Mouse (Mus musculus) liver, embryonic 14.5 days (tissue): ENCODE results near the gene Ppp2r2d. TPM values are rescaled to one million over a fixed set of nuclear protein-coding genes. Genes with fewer than 3 reads are reported as not detected.

Experiments
- ATAC-seq: fragments of 200-750 bp; cut with Nextera tagmentation; 2 replicates; pipeline ENCODE4 v1.8.0; 2017; ENCODE audit warnings: moderate number of reproducible peaks, mild to moderate bottlenecking, moderate library complexity; ENCODE audit not compliant: insufficient read depth
- DNase-seq, 3 experiments: peaks; one replicate each; pipeline ENCODE4 v3.0.0-alpha.2; 2012 to 2013; ENCODE audit warnings: low read depth in 3 of 3, low spot score in 3 of 3
- H3K27ac ChIP-seq: fragments of 300-500 bp; sonication (generic); 2 replicates; pipeline ENCODE4 v1.5.1; 2014; ENCODE audit warnings: moderate library complexity, mild to moderate bottlenecking, control low read depth, inconsistent platforms
- H3K27me3 ChIP-seq: fragments of 300-500 bp; sonication (generic); 2 replicates; pipeline ENCODE4 v1.6.1; 2014; ENCODE audit warnings: mild to moderate bottlenecking, low read length, moderate library complexity; ENCODE audit not compliant: control insufficient read depth, insufficient read depth
- H3K36me3 ChIP-seq: fragments of 300-500 bp; sonication (generic); replicated peaks from 2 replicates; pipeline ENCODE4 v1.6.1; 2014; ENCODE audit warnings: low read depth; ENCODE audit not compliant: control insufficient read depth, insufficient read depth
- H3K4me1 ChIP-seq, 2 experiments: fragments of 200-500 bp in 1 of 2; fragments of 300-500 bp in 1 of 2; sonication (generic) in 1 of 2; replicated peaks; 2 replicates each; pipeline ENCODE4 v1.6.1; 2012 to 2014; ENCODE audit warnings: antibody characterized with exemption in 1 of 2, inconsistent platforms in 1 of 2, low read length in 1 of 2; ENCODE audit not compliant: control insufficient read depth in 2 of 2, insufficient read depth in 2 of 2
- H3K4me2 ChIP-seq: fragments of 300-500 bp; sonication (generic); 2 replicates; pipeline ENCODE4 v1.6.1; 2014; ENCODE audit warnings: low read depth, mild to moderate bottlenecking, control low read depth, moderate library complexity
- H3K4me3 ChIP-seq, 2 experiments: fragments of 200-500 bp in 1 of 2; fragments of 300-500 bp in 1 of 2; sonication (generic) in 1 of 2; 2 replicates each; pipeline ENCODE4 v1.5.1; 2012 to 2014; ENCODE audit warnings: low read depth in 2 of 2, low read length in 2 of 2, mild to moderate bottlenecking in 2 of 2, control low read depth in 1 of 2, inconsistent platforms in 1 of 2, moderate library complexity in 1 of 2; ENCODE audit not compliant: insufficient read depth in 1 of 2
- H3K9ac ChIP-seq: fragments of 300-500 bp; sonication (generic); replicated peaks from 2 replicates; pipeline ENCODE4 v1.6.1; 2014; ENCODE audit warnings: mild to moderate bottlenecking, control low read depth, moderate library complexity
- H3K9me3 ChIP-seq: fragments of 300-500 bp; sonication (generic); 2 replicates; pipeline ENCODE4 v1.6.1; 2016; ENCODE audit warnings: low read length, mixed read lengths; ENCODE audit not compliant: control insufficient read depth
- CTCF ChIP-seq: IDR thresholded peaks from 2 replicates; pipeline ENCODE4 v1.5.1; 2016; ENCODE audit warnings: antibody characterized with exemption, low read depth, control low read depth
- EP300 ChIP-seq: IDR thresholded peaks from 2 replicates; pipeline ENCODE4 v1.6.1; 2016; ENCODE audit warnings: antibody characterized with exemption, low read depth
- WGBS: fragments of 180-500 bp; shearing (Covaris S2); extraction: QIAGEN DNeasy Blood & Tissue Kit; methylation state at CpG from one replicate; pipeline ENCODE4 v1.1.7; 2014; ENCODE audit not compliant: insufficient replicate concordance; 5-methylcytosine and 5-hydroxymethylcytosine counted together
- polyA plus RNA-seq, 2 experiments: library from polyadenylated mRNA; depleted of rRNA in 1 of 2; stranded (reverse) in 1 of 2; unstranded in 1 of 2; fragments of >200 nt; fragmentation: Nextera tagmentation in 1 of 2; extraction: Ambion mirVana in 1 of 2; gene quantifications; 2 replicates each; pipeline versions ENCODE4 v1.2.1 to v1.2.3; 2012 to 2014

Ppp2r2d gene
- polyA plus RNA-seq, 2 experiments: 13.9 to 14.2 TPM

DNA sequence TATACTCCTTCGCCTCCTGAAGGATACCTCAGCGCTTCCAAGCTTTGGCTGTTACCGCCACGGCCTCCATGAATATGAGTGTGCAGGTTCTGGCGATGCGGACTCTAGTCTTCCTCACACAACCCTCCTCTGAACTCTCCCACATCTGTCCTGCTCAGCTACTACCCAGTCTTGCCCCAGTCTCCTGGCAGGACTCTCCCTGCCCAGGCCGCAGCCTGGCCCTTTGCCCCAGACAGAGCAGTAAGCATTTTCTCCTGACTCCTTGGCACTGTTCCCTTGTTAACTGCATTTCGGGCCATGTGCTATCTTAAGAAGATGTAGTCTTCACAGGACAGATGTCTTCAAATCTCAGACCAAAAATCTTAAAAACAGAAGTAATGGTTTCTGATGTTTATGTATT is 75.7 kb downstream of the Ppp2r2d start:
- H3K4me3 ChIP-seq: no peak overlapping the region
- DNase-seq (no peak), ATAC-seq (no peak)
- H3K4me2 ChIP-seq: no peak overlapping the region
- TF ChIP-seq CTCF (no peak), EP300 (no peak)
- no peak overlapping the region for H3K9ac ChIP-seq
- no peaks in the 10 kb centered on the region for H3K27me3 ChIP-seq
- H3K36me3 ChIP-seq: no peaks in the 10 kb centered on the region
- peaks cover 0 to 9% of the 10 kb centered on the region in 2 experiments; a peak in 2 of 4 replicates for H3K4me1 ChIP-seq
- H3K9me3 ChIP-seq: no peaks in the 10 kb centered on the region
- no peak overlapping the region for H3K27ac ChIP-seq
- WGBS: 85% methylated on average over 8 of the region's 8 CpGs

DNA sequence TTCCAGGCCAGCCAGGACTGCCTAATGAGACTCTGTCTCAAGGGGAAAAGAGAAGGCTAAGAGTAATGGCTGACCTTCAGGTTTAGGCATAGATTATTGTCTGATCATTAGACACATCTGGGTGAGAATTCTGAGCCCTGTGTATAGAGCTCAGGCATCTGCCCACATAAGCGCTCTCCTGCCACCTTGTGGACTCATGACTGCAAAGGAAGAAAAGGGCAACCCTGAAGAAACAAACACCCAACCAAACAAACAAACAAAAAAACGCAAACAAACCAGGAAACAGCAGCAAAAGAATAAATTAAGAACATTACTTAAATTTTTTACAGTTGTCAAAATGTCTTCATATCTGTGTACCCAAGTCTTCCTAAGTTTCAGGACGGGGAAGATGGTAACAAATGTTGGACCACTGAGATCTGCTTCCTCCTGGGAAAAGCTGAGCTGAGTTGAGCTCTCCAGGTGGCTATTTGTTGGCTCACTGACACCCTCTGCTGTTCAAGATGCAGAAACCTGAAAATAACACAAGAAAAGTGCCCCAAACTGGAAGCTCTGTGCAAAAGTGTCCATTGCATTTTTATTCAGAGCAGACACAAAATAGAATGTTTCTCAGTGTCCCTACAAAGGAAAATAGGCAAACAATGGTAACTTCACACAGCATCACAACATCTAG is 78.0 kb downstream of the Ppp2r2d start:
- no peak for ATAC-seq
- Histone ChIP-seq H3K36me3 (no peaks in the 10 kb centered on the region), H3K4me2 (no peak overlapping the region), H3K4me1 (peaks cover 0 to 8% of the 10 kb centered on the region in 2 experiments; a peak in 2 of 4 replicates), H3K9ac (no peak overlapping the region), H3K27me3 (no peaks in the 10 kb centered on the region), H3K4me3 (no peak overlapping the region), H3K9me3 (no peaks in the 10 kb centered on the region), H3K27ac (no peak overlapping the region)
- DNase-seq: no peak
- TF ChIP-seq EP300 (no peak), CTCF (peak; percentile 50)
- 5% methylated on average over 3 of the region's 3 CpGs for WGBS

DNA sequence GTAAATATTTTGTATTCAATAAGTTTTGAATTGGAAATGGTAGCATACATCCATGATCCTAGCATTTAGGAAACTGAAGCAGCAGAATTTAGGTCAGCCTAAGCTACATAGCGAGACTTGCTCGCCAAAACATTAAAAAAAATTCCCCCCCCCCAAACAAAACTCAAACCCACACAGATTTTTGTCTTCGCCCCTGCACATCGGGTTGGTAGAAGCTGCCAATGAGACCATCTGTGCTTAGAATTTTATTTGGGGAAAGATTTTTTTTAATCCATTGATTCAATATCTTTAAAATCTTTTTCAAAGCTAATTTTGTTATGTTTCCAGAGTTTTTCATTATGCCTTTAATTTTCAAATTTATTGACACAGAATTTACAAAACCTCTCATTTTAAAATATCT is 82.6 kb downstream of the Ppp2r2d start:
- TF ChIP-seq EP300 (no peak), CTCF (no peak)
- Histone ChIP-seq H3K36me3 (no peaks in the 10 kb centered on the region), H3K9ac (no peak overlapping the region), H3K9me3 (no peaks in the 10 kb centered on the region), H3K4me1 (no peaks in the 10 kb centered on the region), H3K27me3 (no peaks in the 10 kb centered on the region), H3K27ac (no peak overlapping the region), H3K4me3 (no peak overlapping the region), H3K4me2 (no peak overlapping the region)
- ATAC-seq (no peak), DNase-seq (no peak)
- 72% methylated on average over 4 of the region's 4 CpGs for WGBS

Other genes with a start within 250 kb of the Ppp2r2d start
- 6.3 and 7.0 TPM in 2 replicates for gene Mapk1ip1, start 194 bp downstream of the Ppp2r2d start, polyA plus RNA-seq (2012; rRNA removed)
- gene Mapk1ip1, start 194 bp downstream of the Ppp2r2d start, polyA plus RNA-seq (2014; fragmentation: Nextera tagmentation; extraction: Ambion mirVana): 1.9 and 2.3 TPM in 2 replicates
- gene Bnip3, start 63.4 kb downstream of the Ppp2r2d start, polyA plus RNA-seq (2012; rRNA removed): 15.0 and 18.7 TPM in 2 replicates
- 63.0 and 77.1 TPM in 2 replicates for gene Bnip3, start 63.4 kb downstream of the Ppp2r2d start, polyA plus RNA-seq (2014; fragmentation: Nextera tagmentation; extraction: Ambion mirVana)
- 0.01 TPM in 1 of 2 replicates, not detected in the other for gene Jakmip3, start 94.7 kb downstream of the Ppp2r2d start, polyA plus RNA-seq (2012; rRNA removed)
- gene Jakmip3, start 94.7 kb downstream of the Ppp2r2d start, polyA plus RNA-seq (2014; fragmentation: Nextera tagmentation; extraction: Ambion mirVana): not detected in 2 replicates
- gene Dpysl4, start 239.9 kb downstream of the Ppp2r2d start, polyA plus RNA-seq (2012; rRNA removed): 0.10 and 0.18 TPM in 2 replicates
- gene Dpysl4, start 239.9 kb downstream of the Ppp2r2d start, polyA plus RNA-seq (2014; fragmentation: Nextera tagmentation; extraction: Ambion mirVana): 0.08 and 0.15 TPM in 2 replicates